Mouse (Mus musculus): ENCODE results near the gene Mical1. TPM values are rescaled to one million over a fixed set of nuclear protein-coding genes. Genes with fewer than 3 reads are reported as not detected.

The Mical1 gene
- total RNA-seq, 2 experiments from 2014 or later: 9.5 to 13.1 TPM

GRCm38 (mm10) chr10:41520410-41520673 is 44.2 kb downstream of the Mical1 start:
- no peak for DNase-seq

GRCm38 (mm10) chr10:41523386-41523785 is 47.3 kb downstream of the Mical1 start:
- DNase-seq: no peak

GRCm38 (mm10) chr10:41525696-41526095 is 49.6 kb downstream of the Mical1 start:
- no peak for DNase-seq

GRCm38 (mm10) chr10:41529972-41530371 is 53.9 kb downstream of the Mical1 start:
- no peak for DNase-seq

- DNase-seq: no peak
These were observed 59.9 kb downstream of the Mical1 start for GRCm38 (mm10) chr10:41535991-41536390.

Other genes with a start within 250 kb of the Mical1 start
- gene Fig4, start 173.1 kb upstream of the Mical1 start, total RNA-seq (2021): 10 to 100 TPM; 28.6 to 28.9 TPM
- under 1 TPM in 1 of 2 experiments, not detected in 1; 0.05 TPM for gene Ak9, start 172.3 kb upstream of the Mical1 start, total RNA-seq (2021)
- 1 to 10 TPM; 6.5 to 7.7 TPM for gene Zbtb24, start 25.9 kb upstream of the Mical1 start, total RNA-seq (2021)
- 10 to 100 TPM; 32.6 to 33.6 TPM for gene Smpd2, start 14.1 kb downstream of the Mical1 start, total RNA-seq (2021)
- 1 to 10 TPM in 1 of 2 experiments, under 1 TPM in 1; 0.74 to 1.9 TPM for gene Ppil6, start 14.1 kb downstream of the Mical1 start, total RNA-seq (2021)
- 100 to 1,000 TPM; 131 to 151 TPM for gene Cd164, start 43.1 kb downstream of the Mical1 start, total RNA-seq (2021)
- gene Ccdc162, start 240.3 kb downstream of the Mical1 start, total RNA-seq (2021): under 1 TPM; 0.22 to 0.46 TPM